Comparison of ENCODE assay signal across 21 mouse cellular contexts in genomic region chr3:51295225-51295624, GRCm38 (mm10). TPM values are rescaled to one million over a fixed set of nuclear protein-coding genes. Genes with fewer than 3 reads are reported as not detected.
DNase-seq lines count a peak whose midpoint lies in the region; ATAC-seq lines count a peak whose summit lies in the region.
"Had no signal": no experiment of that assay in that cellular context is flagged by ENCODE, and none has a peak within 500 bp of the region (broad histone marks: within the 10 kb centered on the region; RNA-seq: fewer than 3 reads in every experiment).

No protein-coding gene starts in this region.

- ATAC-seq in midbrain, embryonic 14.5 days (ENCODE audit: low FRiP score, low TSS enrichment), result no peak
- ATAC-seq in midbrain, embryonic 16.5 days, result no peak
- peak; percentile 52; the same call in 1 of the 2 replicates for ATAC-seq in common myeloid progenitor, adult 5-6 weeks (replicated peaks; ENCODE audit: low read depth, poor library complexity, severe bottlenecking)
- ATAC-seq in monocyte, adult 5-6 weeks (replicated peaks; ENCODE audit: insufficient number of reproducible peaks, low FRiP score, low TSS enrichment, poor library complexity, severe bottlenecking), result no peak
- ATAC-seq: activated CD4-positive, CD25-positive, alpha-beta regulatory T cell, adult 4 months; forebrain, embryonic 16.5 days; hindbrain, embryonic 16.5 days; Patski had no signal

- H3K27me3 ChIP-seq in midbrain, embryonic 14.5 days (ENCODE audit: control insufficient read depth, insufficient read depth, low read length), result no peaks in the 10 kb centered on the region
- no peaks in the 10 kb centered on the region for H3K27me3 ChIP-seq in midbrain, embryonic 16.5 days (ENCODE audit: control insufficient read depth, insufficient read depth, low read depth, low read length)
- H3K27me3 ChIP-seq: lung, embryonic 15.5 days; neural tube, embryonic 13.5 days; Patski had no signal

- no peaks in the 10 kb centered on the region for H3K9me3 ChIP-seq in midbrain, embryonic 14.5 days (ENCODE audit: control insufficient read depth, low read length)
- H3K9me3 ChIP-seq in midbrain, embryonic 16.5 days (replicated peaks; ENCODE audit: control insufficient read depth, low read length, poor library complexity, severe bottlenecking), result no peaks in the 10 kb centered on the region
- H3K9me3 ChIP-seq: lung, embryonic 15.5 days; neural tube, embryonic 13.5 days had no signal

- 70% methylated on average over 2 of the region's 2 CpGs for WGBS in midbrain, embryonic 14.5 days
- WGBS in midbrain, embryonic 16.5 days, result 63% methylated on average over 2 of the region's 2 CpGs

- DNase-seq in frontal cortex, adult 2 months (ENCODE audit: extremely low spot score in 1 of 2, low spot score in 1 of 2), result peak; percentile 30 to 50
- no peak for DNase-seq in frontal cortex, postnatal 14 days (ENCODE audit: low spot score in 2 of 2)
- DNase-seq in midbrain, embryonic 14.5 days, result peak; percentile 31
- peak; percentile 18 for DNase-seq in right cerebral cortex, postnatal 14 days
- DNase-seq in adrenal gland, postnatal 4 days (ENCODE audit: low spot score in 2 of 2), result no peak
- DNase-seq: adrenal gland, postnatal 25 days; cerebellum, postnatal 25 days; gastrocnemius, postnatal 25 days; kidney, adult 11 months; kidney, postnatal 10 days had no signal

- 0 out of 2 replicates have a peak, but pooled peaks cover 3% of the 10 kb centered on the region for H3K36me3 ChIP-seq in midbrain, embryonic 14.5 days (ENCODE audit: control insufficient read depth, insufficient read depth, low read length)
- H3K36me3 ChIP-seq in midbrain, embryonic 16.5 days (ENCODE audit: control insufficient read depth, insufficient read depth, low read length), result no peaks in the 10 kb centered on the region

- H3K4me2 ChIP-seq in midbrain, embryonic 14.5 days (ENCODE audit: low read length), result no peak overlapping the region
- no peak overlapping the region for H3K4me2 ChIP-seq in midbrain, embryonic 16.5 days (ENCODE audit: low read length)
- H3K4me2 ChIP-seq: heart, embryonic 11.5 days; lung, embryonic 15.5 days; neural tube, embryonic 13.5 days had no signal

- no peak overlapping the region for H3K4me3 ChIP-seq in midbrain, embryonic 14.5 days (replicated peaks; ENCODE audit: low read depth, low read length)
- H3K4me3 ChIP-seq in midbrain, embryonic 16.5 days (ENCODE audit: low read depth, low read length), result no peak overlapping the region
- H3K4me3 ChIP-seq: lung, embryonic 15.5 days; neural tube, embryonic 13.5 days had no signal

- no peaks in the 10 kb centered on the region for H3K4me1 ChIP-seq in midbrain, embryonic 14.5 days (ENCODE audit: control insufficient read depth, insufficient read depth, low read length)
- peaks cover 3% of the 10 kb centered on the region; the same call in 1 of the 2 replicates for H3K4me1 ChIP-seq in midbrain, embryonic 16.5 days (ENCODE audit: control insufficient read depth, insufficient read depth, low read length)

- no peak overlapping the region for H3K9ac ChIP-seq in midbrain, embryonic 14.5 days (replicated peaks; ENCODE audit: low read length)
- no peak overlapping the region for H3K9ac ChIP-seq in midbrain, embryonic 16.5 days (ENCODE audit: low read depth, low read length)
- H3K9ac ChIP-seq: lung, embryonic 15.5 days; neural tube, embryonic 13.5 days had no signal

- H3K27ac ChIP-seq in midbrain, embryonic 14.5 days (replicated peaks; ENCODE audit: low read depth, low read length), result no peak overlapping the region
- no peak overlapping the region for H3K27ac ChIP-seq in midbrain, embryonic 16.5 days (ENCODE audit: low read length)
- H3K27ac ChIP-seq: lung, embryonic 15.5 days; macrophage; neural tube, embryonic 13.5 days had no signal

RNA-seq across cellular contexts. Expression of gene Elf2, which starts 45.2 kb away (rescaled TPM):
- polyA plus RNA-seq in frontal cortex, adult 2 months (2012; rRNA removed), result 30.3 and 32.4 TPM in 2 replicates
- polyA plus RNA-seq in midbrain, embryonic 14.5 days (2014; fragmentation: Nextera tagmentation; extraction: Ambion mirVana), result 28.6 and 37.3 TPM in 2 replicates
- polyA plus RNA-seq in midbrain, embryonic 16.5 days (2015; fragmentation: Nextera tagmentation; extraction: Ambion mirVana), result 27.1 and 27.7 TPM in 2 replicates
- total RNA-seq in common myeloid progenitor, adult 5-6 weeks (2017), result 123 and 129 TPM in 2 replicates
- total RNA-seq in adrenal gland, postnatal 4 days (2021), result 100 to 1,000 TPM; 122 to 124 TPM
- 183 to 185 TPM (median 183 TPM) in 3 replicates for total RNA-seq in monocyte, adult 5-6 weeks (2017)

Comparison
In these comparisons a context has a peak if more than half of its experiments do, and no peak if none do; other contexts are left out.
1. DNase-seq: peak in frontal cortex, adult 2 months (2 of 2), midbrain, embryonic 14.5 days (single experiment) and right cerebral cortex, postnatal 14 days (single experiment); none in frontal cortex, postnatal 14 days (0 of 2) and adrenal gland, postnatal 4 days (0 of 2).